Mouse (Mus musculus) urinary bladder, postnatal 4 days (tissue): ENCODE results near the gene Ndst2.
"Not testable (repeated sequence)": the region's sequence is repeated elsewhere in the genome, so short reads cannot be mapped to it uniquely, and the experiment has no call there.

ENCODE experiments used
- DNase-seq, 2 experiments: peaks; one replicate each; pipeline ENCODE4 v3.0.0; 2021 to 2022; ENCODE audit warnings: low spot score in 2 of 2

The Ndst2 gene

DNA sequence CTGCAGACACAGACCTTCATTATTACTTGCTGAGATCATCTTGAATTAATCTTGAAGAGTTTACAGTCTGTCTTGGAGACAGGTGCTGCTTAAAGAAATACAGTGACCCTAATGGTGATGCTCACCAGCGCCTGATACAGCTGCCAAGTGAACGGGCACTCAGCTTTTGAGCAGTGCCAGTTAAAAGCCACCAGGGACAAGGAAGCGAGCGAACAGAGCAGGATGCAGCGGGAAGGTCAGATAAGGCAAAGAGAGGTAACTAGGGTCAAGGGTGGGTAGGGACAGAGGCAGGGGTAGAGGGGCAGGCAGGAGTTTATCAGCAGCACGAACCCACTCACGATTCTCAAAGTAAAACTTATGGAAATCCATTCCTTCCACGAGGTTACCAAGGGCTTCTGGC, 4.1 kb upstream of the Ndst2 start:
- no peak for DNase-seq

GRCm38 (mm10) chr14:20737306-20737705, 2.9 kb upstream of the Ndst2 start:
- peak; percentile 52 to 68 for DNase-seq

DNA sequence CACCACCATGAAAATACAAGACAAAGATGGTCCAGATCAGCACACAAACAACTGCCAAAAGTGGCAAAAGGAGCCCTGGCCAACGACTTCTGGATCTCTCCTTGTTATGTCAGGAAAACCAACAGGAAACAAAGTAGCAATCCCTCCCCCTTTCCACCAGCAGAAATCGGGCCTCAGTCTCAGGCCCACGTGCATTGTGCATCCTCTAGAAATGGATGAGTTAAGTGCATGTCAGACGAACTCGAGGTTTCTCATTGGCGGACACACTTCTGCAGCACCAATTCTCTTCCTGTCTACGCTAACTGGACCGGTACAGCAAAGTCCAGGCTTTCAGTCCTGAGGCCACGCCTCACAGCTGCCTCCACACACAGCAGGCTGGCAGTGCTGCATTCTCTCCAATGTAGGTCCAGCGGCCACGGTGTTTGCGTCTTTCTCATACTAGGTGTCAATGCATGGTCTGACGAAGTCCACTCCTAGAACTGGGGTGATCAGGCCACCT, 1.6 kb upstream of the Ndst2 start:
- no peak for DNase-seq

GRCm38 (mm10) chr14:20735052-20735451, 690 bp upstream of the Ndst2 start:
- no peak for DNase-seq

DNA sequence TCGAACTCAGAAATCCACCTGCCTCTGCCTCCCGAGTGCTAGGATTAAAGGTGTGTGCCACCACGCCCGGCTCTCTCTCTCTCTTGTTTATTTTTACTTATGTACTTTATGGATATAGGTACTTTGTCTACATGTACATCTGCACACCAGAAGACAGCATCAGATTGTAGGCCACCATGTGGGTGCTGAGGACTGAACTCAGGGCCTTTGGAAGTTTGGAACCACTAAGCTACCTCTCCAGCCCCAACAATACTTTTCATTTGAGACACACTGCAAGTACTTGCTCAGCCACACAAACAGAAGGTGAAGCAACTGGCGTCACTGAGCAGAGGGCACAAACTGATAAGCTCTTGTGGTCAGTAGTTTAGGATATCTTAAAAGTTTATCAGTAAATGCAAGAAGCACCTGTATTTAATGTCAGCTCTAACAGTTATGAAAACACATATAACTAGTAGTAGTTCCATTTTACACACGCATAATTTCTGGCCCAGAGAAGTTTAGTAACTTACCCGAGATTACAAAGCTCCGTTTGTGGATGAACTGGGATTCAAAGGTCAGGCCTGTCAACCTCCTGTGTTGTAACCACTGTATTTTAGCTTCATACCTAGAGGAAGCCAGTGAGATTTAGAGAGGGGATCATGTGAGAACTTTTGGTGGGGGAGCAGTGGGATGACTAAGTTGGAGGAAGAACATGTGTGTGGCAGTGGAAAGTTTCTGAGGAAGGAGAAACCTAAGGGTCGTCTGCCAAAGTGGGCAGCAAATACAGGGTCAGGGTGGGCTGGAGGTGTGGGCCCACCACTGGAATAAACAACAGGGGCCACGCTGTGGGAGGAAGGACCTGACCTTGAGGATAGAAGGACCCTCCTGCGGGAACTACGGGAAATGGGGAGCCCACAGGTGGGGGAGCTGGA, 1.1 kb downstream of the Ndst2 start:
- no peak for DNase-seq

GRCm38 (mm10) chr14:20730853-20731602, 3.3 kb downstream of the Ndst2 start:
- DNase-seq, result no peak

GRCm38 (mm10) chr14:20729871-20730270, 4.5 kb downstream of the Ndst2 start:
- no peak for DNase-seq

DNA sequence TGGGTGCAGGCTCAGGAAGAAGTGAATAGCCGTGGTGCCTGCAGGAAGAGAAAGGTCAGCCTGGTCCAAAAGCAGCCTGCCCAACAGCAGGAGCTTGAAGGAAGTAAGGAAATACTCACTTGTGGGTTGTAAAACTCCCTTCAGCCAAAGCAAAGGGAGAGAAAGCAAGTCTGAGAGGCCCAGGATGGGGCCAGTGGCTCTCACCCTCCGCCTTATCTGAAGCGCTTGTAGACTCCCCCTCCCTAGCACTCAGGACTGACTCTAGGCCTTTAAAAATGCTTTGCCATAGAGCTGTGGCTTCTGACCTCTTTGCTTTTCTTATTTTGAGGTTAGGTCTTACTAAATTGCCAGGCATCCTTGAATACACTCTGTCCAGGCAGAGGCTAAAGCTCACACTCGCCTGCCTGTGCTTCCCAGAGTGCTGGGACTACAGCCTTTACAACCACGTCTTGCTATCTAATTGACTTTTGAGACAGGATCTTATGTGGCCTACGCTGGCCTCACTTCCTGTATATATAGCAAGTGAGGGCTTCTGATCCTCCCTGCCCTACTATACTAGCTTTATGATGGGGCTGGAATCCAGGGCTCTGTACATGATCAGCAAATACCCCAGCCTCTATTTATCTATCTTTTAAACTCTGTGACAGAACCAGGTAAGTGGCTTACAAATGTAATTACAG, 8.6 kb downstream of the Ndst2 start:
- no peak for DNase-seq

GRCm38 (mm10) chr14:20724043-20724442, 10.3 kb downstream of the Ndst2 start:
- peak in 1 of 2 experiments; percentile 76 for DNase-seq

DNA sequence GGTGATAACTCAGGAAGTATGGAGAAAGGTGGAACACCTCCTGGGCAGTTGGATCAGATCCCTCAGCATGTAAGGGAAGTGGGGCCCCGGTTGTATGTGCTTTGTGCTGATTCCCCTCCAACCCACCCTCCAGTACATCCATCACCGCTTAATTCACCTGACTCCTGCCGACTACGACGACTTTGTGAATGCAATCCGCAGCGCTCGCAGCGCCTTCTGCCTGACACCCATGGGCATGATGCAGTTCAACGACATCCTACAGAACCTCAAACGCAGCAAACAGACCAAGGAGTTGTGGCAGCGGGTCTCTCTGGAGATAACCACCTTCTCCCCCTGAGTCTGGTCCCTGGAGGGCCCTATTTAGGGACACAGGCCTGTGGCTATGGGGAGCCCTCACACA, 11.4 kb downstream of the Ndst2 start:
- DNase-seq, result no peak

- no peak for DNase-seq
Observed at GRCm38 (mm10) chr14:20721371-20721770, 13.0 kb downstream of the Ndst2 start.

- DNase-seq, result no peak
Observed at GRCm38 (mm10) chr14:20719767-20720166, 14.6 kb downstream of the Ndst2 start.

DNA sequence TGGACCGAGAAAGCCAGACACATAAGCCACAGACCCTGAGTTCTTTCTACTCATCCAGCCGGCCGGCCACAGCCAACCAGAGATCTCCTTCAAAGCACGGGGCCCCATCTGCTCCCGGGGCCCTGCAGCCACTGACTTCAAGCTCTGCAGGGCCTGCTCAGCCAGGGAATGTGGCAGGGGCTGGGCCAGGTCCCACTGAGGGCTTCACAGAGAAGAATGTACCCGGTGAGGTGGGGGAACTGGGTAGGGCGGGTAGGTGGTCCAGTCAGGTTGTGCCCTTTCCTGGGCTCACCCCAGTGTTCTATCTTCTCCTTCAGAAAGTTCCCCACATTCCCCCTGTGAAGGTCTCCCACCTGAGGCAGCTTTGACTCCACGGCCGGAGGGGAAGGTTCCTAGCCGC, 15.9 kb downstream of the Ndst2 start:
- DNase-seq, result no peak

- DNase-seq, result no peak
Observed at GRCm38 (mm10) chr14:20713832-20714231, 20.5 kb downstream of the Ndst2 start.

DNA sequence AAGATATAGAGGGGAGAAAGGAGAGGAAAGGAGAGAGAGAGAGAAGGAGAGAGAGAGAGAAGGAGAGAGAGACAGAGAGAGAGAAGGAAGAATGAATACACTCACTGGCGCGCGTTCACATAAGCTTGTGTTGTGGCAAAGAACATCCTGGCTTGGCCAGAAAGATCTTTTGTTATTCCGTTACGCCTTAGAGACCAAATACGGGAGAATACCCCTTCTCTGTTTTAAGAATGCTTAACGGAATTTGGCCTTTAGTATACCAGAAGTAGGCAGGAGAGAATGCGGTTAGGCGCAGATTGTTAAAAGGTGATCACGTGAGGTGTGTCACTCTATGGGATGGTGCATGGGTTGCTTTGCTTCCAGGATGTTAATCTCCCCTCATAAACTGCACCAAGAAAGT, 26.1 kb downstream of the Ndst2 start:
- DNase-seq, result no peak

DNA sequence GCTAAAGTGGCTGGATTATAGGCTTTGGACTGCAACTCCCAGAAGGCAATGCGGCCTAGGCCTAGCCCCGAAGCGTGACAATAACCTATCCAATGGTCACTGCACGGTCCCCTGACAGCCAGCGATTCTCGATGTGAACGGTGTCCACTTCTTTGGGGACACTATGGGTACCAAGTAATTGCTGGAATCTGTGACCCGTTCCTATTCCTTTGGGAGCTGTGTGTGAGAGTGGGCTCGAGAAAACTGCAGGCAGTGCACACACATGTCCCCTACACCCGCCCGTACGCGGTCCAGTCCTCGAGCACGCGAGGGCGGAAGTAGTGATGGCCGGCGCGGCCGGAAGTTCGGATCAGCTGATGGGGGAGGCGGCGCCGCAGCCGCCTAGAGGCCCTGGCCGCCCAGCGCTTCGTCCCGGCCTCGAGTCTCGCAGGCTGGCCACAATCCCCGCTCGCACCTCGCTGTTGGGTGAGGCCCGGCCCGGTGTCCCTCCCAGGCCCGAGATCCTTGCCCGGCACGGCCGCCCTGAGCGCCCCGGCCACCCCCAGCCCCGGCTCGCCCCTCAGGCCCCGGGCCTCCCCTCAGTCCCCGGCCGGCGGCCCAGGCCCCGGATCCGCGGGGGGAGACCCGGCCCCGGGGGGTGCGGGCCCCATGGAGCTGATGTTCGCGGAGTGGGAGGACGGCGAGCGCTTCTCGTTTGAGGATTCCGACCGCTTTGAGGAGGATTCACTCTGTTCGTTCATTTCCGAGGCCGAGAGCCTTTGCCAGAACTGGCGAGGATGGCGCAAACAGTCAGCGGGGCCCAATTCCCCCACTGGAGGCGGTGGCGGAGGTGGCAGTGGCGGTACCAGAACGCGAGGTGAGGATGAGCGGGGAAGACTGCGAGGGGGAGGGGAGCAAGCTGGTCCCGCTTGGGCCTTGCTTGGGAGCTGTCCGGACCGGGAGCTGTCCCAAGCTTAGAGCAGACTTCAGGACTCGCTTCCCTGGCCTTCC, 26.9 kb downstream of the Ndst2 start, which contains the start of gene Zswim8:
Gene Zswim8 (plus strand): TSS at position 352 of the 990 bp plus-strand sequence.
- peak; percentile 85 to 86 for DNase-seq

DNA sequence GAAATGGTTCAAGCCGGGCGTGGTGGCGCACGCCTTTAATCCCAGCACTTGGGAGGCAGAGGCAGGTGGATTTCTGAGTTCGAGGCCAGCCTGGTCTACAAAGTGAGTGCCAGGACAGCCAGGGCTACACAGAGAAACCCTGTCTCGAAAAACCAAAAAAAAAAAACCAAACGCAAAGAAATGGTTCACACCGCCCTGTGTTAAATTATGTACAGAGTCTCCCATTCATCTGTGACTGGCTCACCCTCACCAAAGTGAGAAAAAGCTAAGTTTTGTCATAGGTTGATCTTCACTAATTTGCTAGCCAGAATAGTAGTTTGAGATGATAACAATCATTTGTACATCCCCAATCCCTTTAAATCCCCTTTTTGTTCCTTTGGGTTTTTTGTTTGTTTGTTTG, 30.9 kb downstream of the Ndst2 start:
- not testable (repeated sequence) for DNase-seq

GRCm38 (mm10) chr14:20702741-20703381, 31.5 kb downstream of the Ndst2 start, which contains the start of gene Chchd1:
TSS of gene Chchd1 (plus strand) at chr14:20703006.
- DNase-seq, result peak; percentile 87 to 92

- no peak for DNase-seq
Observed at GRCm38 (mm10) chr14:20702096-20702740, 32.1 kb downstream of the Ndst2 start.

DNA sequence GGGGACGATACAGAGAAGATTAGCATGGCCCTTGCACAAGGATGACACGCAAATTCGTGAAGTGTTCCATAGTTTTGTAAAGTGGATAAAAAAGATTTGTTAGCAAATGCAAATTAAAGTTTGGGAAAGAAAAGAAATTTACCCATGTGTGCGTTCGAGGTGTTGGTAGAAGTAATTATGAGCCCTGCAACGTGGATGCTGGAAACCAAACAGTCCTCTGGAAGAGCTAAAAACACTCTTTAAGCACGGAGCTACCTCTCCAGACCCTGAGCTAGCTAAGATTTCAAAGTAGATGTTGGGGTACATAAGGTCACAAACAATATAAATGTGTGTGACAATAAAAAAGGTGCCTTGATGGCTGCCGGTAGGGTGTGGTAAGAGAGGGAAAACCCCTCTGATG, 32.8 kb downstream of the Ndst2 start:
- DNase-seq, result no peak
